9 mouse cellular contexts compared by ENCODE assay signal in genomic region chr9:58489865-58490165, GRCm38 (mm10). TPM values are rescaled to one million over a fixed set of nuclear protein-coding genes. Genes with fewer than 3 reads are reported as not detected.
DNase-seq lines count a peak whose midpoint lies in the region; ATAC-seq and TF ChIP-seq lines count a peak whose summit lies in the region.
"Had no signal": no experiment of that assay in that cellular context is flagged by ENCODE, and none has a peak within 500 bp of the region (broad histone marks: within the 10 kb centered on the region; RNA-seq: fewer than 3 reads in every experiment).

No protein-coding gene starts in this region.

- no peak overlapping the region for H3K27ac ChIP-seq in heart, embryonic 13.5 days (replicated peaks)
- no peak overlapping the region for H3K27ac ChIP-seq in heart, adult 2 months
- H3K27ac ChIP-seq in forebrain, embryonic 12.5 days: no peak overlapping the region
- H3K27ac ChIP-seq in midbrain, embryonic 10.5 days (replicated peaks): no peak overlapping the region

- H3K9me3 ChIP-seq in heart, embryonic 13.5 days: no peaks in the 10 kb centered on the region
- no peaks in the 10 kb centered on the region for H3K9me3 ChIP-seq in forebrain, embryonic 12.5 days
- no peaks in the 10 kb centered on the region for H3K9me3 ChIP-seq in midbrain, embryonic 10.5 days (replicated peaks)

- no peaks in the 10 kb centered on the region for H3K36me3 ChIP-seq in heart, embryonic 13.5 days
- no peaks in the 10 kb centered on the region for H3K36me3 ChIP-seq in heart, adult 2 months (ENCODE audit: control insufficient read depth, insufficient read depth, low read length)
- peaks cover 3% of the 10 kb centered on the region; the same call in 1 of the 2 replicates for H3K36me3 ChIP-seq in forebrain, embryonic 12.5 days (replicated peaks)
- H3K36me3 ChIP-seq in midbrain, embryonic 10.5 days: no peaks in the 10 kb centered on the region

- H3K4me1 ChIP-seq in heart, embryonic 13.5 days: peaks cover 22% of the 10 kb centered on the region
- H3K4me1 ChIP-seq in heart, adult 2 months (ENCODE audit: control insufficient read depth, insufficient read depth, low read length): no peaks in the 10 kb centered on the region
- peaks cover 25% of the 10 kb centered on the region for H3K4me1 ChIP-seq in forebrain, embryonic 12.5 days
- H3K4me1 ChIP-seq in midbrain, embryonic 10.5 days: peaks cover 37% of the 10 kb centered on the region

- intact Hi-C loops in heart, adult 2 months (cut with DNase I): loop anchor here (5.0 kb wide), 1 partner anchor 83 kb away; no protein-coding TSS in a partner anchor

- WGBS in heart, embryonic 13.5 days: 14% methylated on average over 7 of the region's 7 CpGs
- 43% methylated on average over 7 of the region's 7 CpGs for WGBS in heart, adult 2 months
- WGBS in forebrain, embryonic 12.5 days: 6% methylated on average over 7 of the region's 7 CpGs
- 7% methylated on average over 7 of the region's 7 CpGs for WGBS in midbrain, embryonic 10.5 days

- no peaks in the 10 kb centered on the region for H3K79me2 ChIP-seq in heart, adult 2 months (replicated peaks; ENCODE audit: control insufficient read depth, insufficient read depth, low read length)

- no peak for DNase-seq in heart, adult 2 months
- DNase-seq in ES-CJ7 (ENCODE audit: low read depth, low spot score) (peak; percentile 58), liver (no peak)
- no peak for DNase-seq in midbrain, embryonic 10.5 days (ENCODE audit: low spot score)
- DNase-seq in adrenal gland, adult 2 months: no peak

- H3K4me3 ChIP-seq in heart, embryonic 13.5 days: peak overlapping the region; percentile 72
- no peak overlapping the region for H3K4me3 ChIP-seq in heart, adult 2 months
- peak overlapping the region; percentile 75 for H3K4me3 ChIP-seq in forebrain, embryonic 12.5 days (replicated peaks)
- peak overlapping the region; percentile 77 for H3K4me3 ChIP-seq in midbrain, embryonic 10.5 days

- no peak for TF ChIP-seq CTCF in heart, adult 2 months (IDR thresholded peaks at IDR 0.05)

- H3K27me3 ChIP-seq in heart, embryonic 13.5 days (replicated peaks): peaks cover 68% of the 10 kb centered on the region
- H3K27me3 ChIP-seq in heart, adult 2 months (ENCODE audit: control insufficient read depth, insufficient read depth, low read length): peaks cover 8% of the 10 kb centered on the region; the same call in 1 of the 2 replicates
- H3K27me3 ChIP-seq in forebrain, embryonic 12.5 days: peaks cover 54% of the 10 kb centered on the region
- peaks cover 82% of the 10 kb centered on the region for H3K27me3 ChIP-seq in midbrain, embryonic 10.5 days (ENCODE audit: low read depth, poor library complexity, severe bottlenecking)

- TF ChIP-seq POLR2A in heart, adult 2 months (IDR thresholded peaks at IDR 0.05; ENCODE audit: insufficient read depth, low read depth, low read length): no peak

- no peak for ATAC-seq in heart, embryonic 13.5 days (ENCODE audit: extremely low read depth, insufficient number of reproducible peaks, low FRiP score, low TSS enrichment)
- ATAC-seq in forebrain, embryonic 12.5 days (ENCODE audit: low FRiP score): no peak
- no peak for ATAC-seq in inflammation-experienced regulatory T-cells, adult 6 months
- ATAC-seq: CD4-positive, CD25-positive, alpha-beta regulatory T cell, adult 4 months had no signal

- H3K9ac ChIP-seq in heart, embryonic 13.5 days: peak overlapping the region; percentile 88
- H3K9ac ChIP-seq in heart, adult 2 months (ENCODE audit: low read depth, low read length): no peak overlapping the region
- peak overlapping the region; percentile 92 for H3K9ac ChIP-seq in forebrain, embryonic 12.5 days

- peak overlapping the region; percentile 98 for H3K4me2 ChIP-seq in heart, embryonic 13.5 days
- H3K4me2 ChIP-seq in forebrain, embryonic 12.5 days: peak overlapping the region; percentile 97

- no peak for TF ChIP-seq EP300 in heart, adult 2 months (IDR thresholded peaks at IDR 0.05; ENCODE audit: insufficient read depth, low read depth, low read length)

RNA-seq across cellular contexts. Expression of gene Insyn1, which starts 1.4 kb away (rescaled TPM):
- polyA plus RNA-seq in heart, embryonic 13.5 days (2015; fragmentation: Nextera tagmentation; extraction: Ambion mirVana): 0.74 and 1.1 TPM in 2 replicates
- 10 to 100 TPM; 23.6 to 26.1 TPM for total RNA-seq in heart, adult 2 months (2021)
- 13.4 and 17.2 TPM in 2 replicates for polyA plus RNA-seq in heart, adult 2 months (2012; rRNA removed)
- 4.0 and 4.7 TPM in 2 replicates for polyA plus RNA-seq in forebrain, embryonic 12.5 days (2016; fragmentation: Nextera tagmentation; extraction: Ambion mirVana)
- polyA plus RNA-seq in midbrain, embryonic 10.5 days (2016; fragmentation: Nextera tagmentation; extraction: Ambion mirVana): 0.54 and 1.1 TPM in 2 replicates
- not detected for polyA plus RNA-seq in inflammation-experienced regulatory T-cells, adult 6 months (2017; shearing (Covaris generic))
- 10 to 100 TPM in 1 of 2 experiments, 1 to 10 TPM in 1; 8.2 to 11.9 TPM for total RNA-seq in adrenal gland, adult 2 months (2021)
- 9.2 and 12.7 TPM in 2 replicates for polyA plus RNA-seq in adrenal gland, adult 2 months (2012; rRNA removed)
- polyA plus RNA-seq: CD4-positive, CD25-positive, alpha-beta regulatory T cell, adult 4 months had no signal
